Mouse (Mus musculus) liver, embryonic 14.5 days (tissue): ENCODE data around the gene Nipal3. TPM values are rescaled to one million over a fixed set of nuclear protein-coding genes. Genes with fewer than 3 reads are reported as not detected.
A peak's percentile ranks its signal among the peaks of the same experiment; 100 is the strongest.

ENCODE experiments used
- ATAC-seq: fragments of 200-750 bp; cut with Nextera tagmentation; 2 replicates; pipeline ENCODE4 v1.8.0; 2017; ENCODE audit warnings: moderate number of reproducible peaks, mild to moderate bottlenecking, moderate library complexity; ENCODE audit not compliant: insufficient read depth
- DNase-seq, 3 experiments: peaks; one replicate each; pipeline ENCODE4 v3.0.0-alpha.2; 2012 to 2013; ENCODE audit warnings: low read depth in 3 of 3, low spot score in 3 of 3
- H3K27ac ChIP-seq: fragments of 300-500 bp; sonication (generic); 2 replicates; pipeline ENCODE4 v1.5.1; 2014; ENCODE audit warnings: moderate library complexity, mild to moderate bottlenecking, control low read depth, inconsistent platforms
- H3K27me3 ChIP-seq: fragments of 300-500 bp; sonication (generic); 2 replicates; pipeline ENCODE4 v1.6.1; 2014; ENCODE audit warnings: mild to moderate bottlenecking, low read length, moderate library complexity; ENCODE audit not compliant: control insufficient read depth, insufficient read depth
- H3K36me3 ChIP-seq: fragments of 300-500 bp; sonication (generic); replicated peaks from 2 replicates; pipeline ENCODE4 v1.6.1; 2014; ENCODE audit warnings: low read depth; ENCODE audit not compliant: control insufficient read depth, insufficient read depth
- H3K4me1 ChIP-seq, 2 experiments: fragments of 200-500 bp in 1 of 2; fragments of 300-500 bp in 1 of 2; sonication (generic) in 1 of 2; replicated peaks; 2 replicates each; pipeline ENCODE4 v1.6.1; 2012 to 2014; ENCODE audit warnings: antibody characterized with exemption in 1 of 2, inconsistent platforms in 1 of 2, low read length in 1 of 2; ENCODE audit not compliant: control insufficient read depth in 2 of 2, insufficient read depth in 2 of 2
- H3K4me2 ChIP-seq: fragments of 300-500 bp; sonication (generic); 2 replicates; pipeline ENCODE4 v1.6.1; 2014; ENCODE audit warnings: low read depth, mild to moderate bottlenecking, control low read depth, moderate library complexity
- H3K4me3 ChIP-seq, 2 experiments: fragments of 200-500 bp in 1 of 2; fragments of 300-500 bp in 1 of 2; sonication (generic) in 1 of 2; 2 replicates each; pipeline ENCODE4 v1.5.1; 2012 to 2014; ENCODE audit warnings: low read depth in 2 of 2, low read length in 2 of 2, mild to moderate bottlenecking in 2 of 2, control low read depth in 1 of 2, inconsistent platforms in 1 of 2, moderate library complexity in 1 of 2; ENCODE audit not compliant: insufficient read depth in 1 of 2
- H3K9ac ChIP-seq: fragments of 300-500 bp; sonication (generic); replicated peaks from 2 replicates; pipeline ENCODE4 v1.6.1; 2014; ENCODE audit warnings: mild to moderate bottlenecking, control low read depth, moderate library complexity
- H3K9me3 ChIP-seq: fragments of 300-500 bp; sonication (generic); 2 replicates; pipeline ENCODE4 v1.6.1; 2016; ENCODE audit warnings: low read length, mixed read lengths; ENCODE audit not compliant: control insufficient read depth
- CTCF ChIP-seq: IDR thresholded peaks from 2 replicates; pipeline ENCODE4 v1.5.1; 2016; ENCODE audit warnings: antibody characterized with exemption, low read depth, control low read depth
- EP300 ChIP-seq: IDR thresholded peaks from 2 replicates; pipeline ENCODE4 v1.6.1; 2016; ENCODE audit warnings: antibody characterized with exemption, low read depth
- WGBS: fragments of 180-500 bp; shearing (Covaris S2); extraction: QIAGEN DNeasy Blood & Tissue Kit; methylation state at CpG from one replicate; pipeline ENCODE4 v1.1.7; 2014; ENCODE audit not compliant: insufficient replicate concordance; 5-methylcytosine and 5-hydroxymethylcytosine counted together
- polyA plus RNA-seq, 2 experiments: library from polyadenylated mRNA; depleted of rRNA in 1 of 2; stranded (reverse) in 1 of 2; unstranded in 1 of 2; fragments of >200 nt; fragmentation: Nextera tagmentation in 1 of 2; extraction: Ambion mirVana in 1 of 2; gene quantifications; 2 replicates each; pipeline versions ENCODE4 v1.2.1 to v1.2.3; 2012 to 2014

Nipal3 gene
- polyA plus RNA-seq (2012; rRNA removed) = 2.9 and 3.2 TPM in 2 replicates
- 2.5 and 3.9 TPM in 2 replicates for polyA plus RNA-seq (2014; fragmentation: Nextera tagmentation; extraction: Ambion mirVana)

- ATAC-seq (peak; percentile 98), DNase-seq (peak; percentile 86 to 92 (median 88))
- Histone ChIP-seq H3K36me3 (peaks cover 4% of the 10 kb centered on the region), H3K27me3 (no peaks in the 10 kb centered on the region), H3K4me3 (peak within 1 kb of the TSS; percentile 71 to 92), H3K4me1 (peaks cover 5 to 13% of the 10 kb centered on the region in 2 experiments), H3K4me2 (peak within 1 kb of the TSS; percentile 86), H3K9ac (peak within 1 kb of the TSS; percentile 73), H3K9me3 (no peaks in the 10 kb centered on the region), H3K27ac (peak within 1 kb of the TSS; percentile 64)
- WGBS = under 1% methylated on average over 53 of the region's 53 CpGs
- TF ChIP-seq EP300 (no peak), CTCF (peak; percentile 93)
Observed at GRCm38 (mm10) chr4:135494521-135495396, at the start of gene Nipal3, which contains the start of gene Stpg1. Gene Nipal3 (minus strand): TSS chr4:135495038. Gene Stpg1 (plus strand): TSS chr4:135494790.

DNA sequence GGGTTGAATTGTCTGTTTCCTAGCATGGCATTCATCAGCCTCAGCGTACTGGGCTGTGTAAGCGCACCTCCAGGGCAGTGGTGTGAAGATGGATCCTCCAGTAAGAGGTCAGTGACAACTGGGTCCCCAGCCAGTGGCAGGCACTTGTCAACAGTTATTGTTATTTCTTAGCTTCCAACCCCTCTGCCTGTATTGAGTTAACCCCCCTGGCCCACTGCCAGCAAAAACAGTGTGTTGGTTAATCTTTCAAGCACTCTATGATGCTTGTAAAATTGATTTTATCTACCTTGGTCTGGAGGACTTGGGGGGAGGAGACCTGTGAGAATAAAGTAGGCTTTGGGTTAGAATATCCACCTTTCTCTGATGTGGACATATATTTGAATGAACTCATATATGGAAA lies 49.4 kb upstream of the Nipal3 start:
- Histone ChIP-seq H3K9me3 (no peaks in the 10 kb centered on the region), H3K4me3 (no peak overlapping the region), H3K27ac (no peak overlapping the region), H3K36me3 (no peaks in the 10 kb centered on the region), H3K9ac (no peak overlapping the region), H3K4me1 (no peaks in the 10 kb centered on the region), H3K4me2 (no peak overlapping the region), H3K27me3 (no peaks in the 10 kb centered on the region)
- no peak for DNase-seq
- WGBS = 67% methylated on average over 2 of the region's 2 CpGs
- TF ChIP-seq CTCF (no peak), EP300 (no peak)
- ATAC-seq = no peak

GRCm38 (mm10) chr4:135540057-135540456 lies 45.2 kb upstream of the Nipal3 start:
- H3K27ac ChIP-seq = no peak overlapping the region
- H3K4me3 ChIP-seq = no peak overlapping the region
- no peak overlapping the region for H3K9ac ChIP-seq
- ATAC-seq = no peak
- 67% methylated on average over 9 of the region's 9 CpGs for WGBS
- H3K4me1 ChIP-seq = no peaks in the 10 kb centered on the region
- TF ChIP-seq EP300 (no peak), CTCF (no peak)
- DNase-seq = no peak
- H3K4me2 ChIP-seq = no peak overlapping the region
- H3K36me3 ChIP-seq = no peaks in the 10 kb centered on the region
- no peaks in the 10 kb centered on the region for H3K9me3 ChIP-seq
- H3K27me3 ChIP-seq = no peaks in the 10 kb centered on the region

GRCm38 (mm10) chr4:135539056-135539455 lies 44.2 kb upstream of the Nipal3 start:
- TF ChIP-seq EP300 = no peak
- TF ChIP-seq CTCF = no peak
- H3K9me3 ChIP-seq = no peaks in the 10 kb centered on the region
- H3K9ac ChIP-seq = no peak overlapping the region
- no peak overlapping the region for H3K4me3 ChIP-seq
- ATAC-seq (no peak), DNase-seq (no peak)
- H3K4me1 ChIP-seq = no peaks in the 10 kb centered on the region
- H3K27me3 ChIP-seq = no peaks in the 10 kb centered on the region
- no peaks in the 10 kb centered on the region for H3K36me3 ChIP-seq
- no peak overlapping the region for H3K27ac ChIP-seq
- WGBS = 74% methylated on average over 12 of the region's 12 CpGs
- no peak overlapping the region for H3K4me2 ChIP-seq

DNA sequence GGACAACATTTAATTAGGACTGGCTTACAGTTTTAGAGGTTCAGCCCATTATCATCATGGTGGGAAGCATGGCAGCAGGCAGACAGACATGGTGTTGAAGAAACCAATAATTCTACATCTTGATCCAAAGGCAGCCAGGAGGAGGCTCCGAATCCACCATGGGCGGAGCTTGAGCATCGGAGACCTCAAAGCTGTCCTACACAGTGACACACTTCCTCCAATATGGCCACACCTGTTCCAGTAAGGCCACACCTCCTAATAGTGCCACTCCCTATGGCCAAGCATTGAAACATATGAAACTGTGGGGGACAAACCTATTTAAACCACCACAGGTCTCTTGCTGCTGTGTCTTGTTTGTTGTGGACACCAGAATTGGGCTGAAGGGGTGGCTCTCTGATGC lies 40.2 kb upstream of the Nipal3 start:
- WGBS = 82% methylated on average over 3 of the region's 3 CpGs
- DNase-seq (no peak), ATAC-seq (no peak)
- TF ChIP-seq EP300 = no peak
- H3K27ac ChIP-seq = no peak overlapping the region
- H3K9ac ChIP-seq = no peak overlapping the region
- no peaks in the 10 kb centered on the region for H3K27me3 ChIP-seq
- no peaks in the 10 kb centered on the region for H3K4me1 ChIP-seq
- no peak overlapping the region for H3K4me2 ChIP-seq
- peaks cover 4% of the 10 kb centered on the region; the same call in 1 of the 2 replicates for H3K9me3 ChIP-seq
- H3K4me3 ChIP-seq = no peak overlapping the region
- H3K36me3 ChIP-seq = no peaks in the 10 kb centered on the region
